Mouse (Mus musculus) bone marrow, adult 2 months (tissue): ENCODE measurements around the gene Crybg2.

ENCODE experiments used
- CTCF ChIP-seq: fragments of 200-500 bp; IDR thresholded peaks from 2 replicates; pipeline ENCODE4 v1.5.1; 2011; ENCODE audit warnings: low read length, control low read depth; ENCODE audit not compliant: control insufficient read depth, insufficient read depth
- POLR2A ChIP-seq: fragments of 200-500 bp; IDR thresholded peaks from 2 replicates; pipeline ENCODE4 v1.6.1; 2011; ENCODE audit warnings: low read depth, mild to moderate bottlenecking, control low read depth, low read length, borderline replicate concordance; ENCODE audit not compliant: control insufficient read depth

DNA sequence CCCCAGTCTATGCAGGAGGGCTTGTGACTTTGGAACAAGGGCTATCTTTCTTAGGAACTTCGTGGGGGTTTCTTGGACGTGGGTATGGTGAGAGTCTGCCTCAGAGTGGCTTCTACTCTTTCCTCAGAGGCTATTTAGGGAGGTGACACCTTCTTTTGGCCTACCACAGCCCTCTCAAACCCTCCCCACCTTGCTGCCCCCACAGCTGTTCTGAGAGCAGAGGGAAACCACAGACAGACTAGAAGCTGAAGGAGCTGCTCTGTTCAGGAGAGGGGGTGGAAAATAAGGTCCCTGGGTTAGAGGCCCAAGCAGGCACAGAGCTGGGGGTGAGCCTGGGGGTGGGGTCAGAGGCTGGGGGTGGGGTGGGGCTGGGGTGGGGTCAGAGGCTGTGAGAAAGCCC, 17.6 kb upstream of the Crybg2 start:
- TF ChIP-seq CTCF (no peak), POLR2A (no peak)
